Mouse (Mus musculus) spleen, postnatal 36 days (tissue): Measurements from ENCODE around the gene Mxd3.
A peak's percentile ranks its signal among the peaks of the same experiment; 100 is the strongest.

Source experiments
- DNase-seq, 2 experiments: peaks; one replicate each; pipeline ENCODE4 v3.0.0; 2022; ENCODE audit warnings: low spot score in 2 of 2, mixed read lengths in 1 of 2

Mxd3 gene

GRCm38 (mm10) chr13:55329683-55330566, at the start of gene Mxd3:
Gene Mxd3 (minus strand): TSS chr13:55329823.
- DNase-seq = peak; percentile 77 to 87

GRCm38 (mm10) chr13:55378907-55379580, 49.4 kb upstream of the Mxd3 start:
- no peak for DNase-seq

- no peak for DNase-seq
Observed at GRCm38 (mm10) chr13:55375877-55376276, 46.3 kb upstream of the Mxd3 start.

- DNase-seq = no peak
Observed at GRCm38 (mm10) chr13:55374206-55374924, 44.7 kb upstream of the Mxd3 start.

GRCm38 (mm10) chr13:55371740-55372139, 42.1 kb upstream of the Mxd3 start:
- no peak for DNase-seq

- DNase-seq = no peak
Observed at GRCm38 (mm10) chr13:55371007-55371681, 41.5 kb upstream of the Mxd3 start.

- DNase-seq = peak in 1 of 2 experiments; percentile 21
Observed at GRCm38 (mm10) chr13:55370234-55370633, 40.6 kb upstream of the Mxd3 start.

GRCm38 (mm10) chr13:55369531-55370114, 40.0 kb upstream of the Mxd3 start, which contains the start of gene Rgs14:
Gene Rgs14 (plus strand): TSS chr13:55369732.
- DNase-seq = peak; percentile 86 to 88

GRCm38 (mm10) chr13:55368401-55368800, 38.8 kb upstream of the Mxd3 start:
- DNase-seq = peak; percentile 17 to 28

- peak; percentile 96 for DNase-seq
Observed at GRCm38 (mm10) chr13:55362453-55363060, 32.9 kb upstream of the Mxd3 start, which contains the start of gene Lman2. Gene Lman2 (minus strand): TSS chr13:55362783.

- peak in 1 of 2 experiments; percentile 28 for DNase-seq
Observed at GRCm38 (mm10) chr13:55361974-55362452, 32.4 kb upstream of the Mxd3 start.

- DNase-seq = no peak
Observed at GRCm38 (mm10) chr13:55361145-55361544, 31.5 kb upstream of the Mxd3 start.

- DNase-seq = no peak
Observed at GRCm38 (mm10) chr13:55346745-55347144, 17.1 kb upstream of the Mxd3 start.

GRCm38 (mm10) chr13:55344286-55344685, 14.7 kb upstream of the Mxd3 start:
- DNase-seq = no peak

- no peak for DNase-seq
Observed at GRCm38 (mm10) chr13:55342469-55342868, 12.8 kb upstream of the Mxd3 start.

GRCm38 (mm10) chr13:55339259-55339658, 9.6 kb upstream of the Mxd3 start:
- no peak for DNase-seq

GRCm38 (mm10) chr13:55338131-55339054, 8.8 kb upstream of the Mxd3 start:
- no peak for DNase-seq

- no peak for DNase-seq
Observed at GRCm38 (mm10) chr13:55337341-55337975, 7.8 kb upstream of the Mxd3 start.

- no peak for DNase-seq
Observed at GRCm38 (mm10) chr13:55335701-55336100, 6.1 kb upstream of the Mxd3 start.
